Mouse (Mus musculus) forebrain, embryonic 12.5 days (tissue): ENCODE measurements at regions not wholly inside any gene's neighbourhood (a gene's known extent, or its start where the extent isn't known, plus 50 kb on each side); places are given as distances from the start of the nearest gene placed in this dataset.
A peak's percentile ranks its signal among the peaks of the same experiment; 100 is the strongest.

ENCODE experiments used
- ATAC-seq: fragments of 200-750 bp; cut with Nextera tagmentation; 2 replicates; pipeline ENCODE4 v1.8.0; 2017; ENCODE audit warnings: moderate TSS enrichment; ENCODE audit not compliant: low FRiP score
- H3K27ac ChIP-seq: fragments of 300-500 bp; sonication (generic); 2 replicates; pipeline ENCODE4 v1.5.1; 2016; ENCODE audit warnings: mild to moderate bottlenecking
- H3K27me3 ChIP-seq: fragments of 300-500 bp; sonication (generic); 2 replicates; pipeline ENCODE4 v1.6.1; 2016; ENCODE audit warnings: mild to moderate bottlenecking
- H3K36me3 ChIP-seq: fragments of 300-500 bp; sonication (generic); replicated peaks from 2 replicates; pipeline ENCODE4 v1.6.1; 2016; ENCODE audit warnings: mild to moderate bottlenecking
- H3K4me1 ChIP-seq: fragments of 300-500 bp; sonication (generic); 2 replicates; pipeline ENCODE4 v1.6.1; 2016
- H3K4me2 ChIP-seq: fragments of 300-500 bp; sonication (generic); 2 replicates; pipeline ENCODE4 v1.6.1; 2016; ENCODE audit warnings: mild to moderate bottlenecking, moderate library complexity
- H3K4me3 ChIP-seq: fragments of 300-500 bp; sonication (generic); replicated peaks from 2 replicates; pipeline ENCODE4 v1.5.1; 2016; ENCODE audit warnings: mild to moderate bottlenecking
- H3K9ac ChIP-seq: fragments of 300-500 bp; sonication (generic); 2 replicates; pipeline ENCODE4 v1.6.1; 2016; ENCODE audit warnings: mild to moderate bottlenecking
- H3K9me3 ChIP-seq: fragments of 300-500 bp; sonication (generic); 2 replicates; pipeline ENCODE4 v1.6.1; 2016
- WGBS: fragments of 180-500 bp; shearing (Covaris S2); methylation state at CpG from one replicate; pipeline ENCODE4 v1.1.7; 2016; 5-methylcytosine and 5-hydroxymethylcytosine counted together

DNA sequence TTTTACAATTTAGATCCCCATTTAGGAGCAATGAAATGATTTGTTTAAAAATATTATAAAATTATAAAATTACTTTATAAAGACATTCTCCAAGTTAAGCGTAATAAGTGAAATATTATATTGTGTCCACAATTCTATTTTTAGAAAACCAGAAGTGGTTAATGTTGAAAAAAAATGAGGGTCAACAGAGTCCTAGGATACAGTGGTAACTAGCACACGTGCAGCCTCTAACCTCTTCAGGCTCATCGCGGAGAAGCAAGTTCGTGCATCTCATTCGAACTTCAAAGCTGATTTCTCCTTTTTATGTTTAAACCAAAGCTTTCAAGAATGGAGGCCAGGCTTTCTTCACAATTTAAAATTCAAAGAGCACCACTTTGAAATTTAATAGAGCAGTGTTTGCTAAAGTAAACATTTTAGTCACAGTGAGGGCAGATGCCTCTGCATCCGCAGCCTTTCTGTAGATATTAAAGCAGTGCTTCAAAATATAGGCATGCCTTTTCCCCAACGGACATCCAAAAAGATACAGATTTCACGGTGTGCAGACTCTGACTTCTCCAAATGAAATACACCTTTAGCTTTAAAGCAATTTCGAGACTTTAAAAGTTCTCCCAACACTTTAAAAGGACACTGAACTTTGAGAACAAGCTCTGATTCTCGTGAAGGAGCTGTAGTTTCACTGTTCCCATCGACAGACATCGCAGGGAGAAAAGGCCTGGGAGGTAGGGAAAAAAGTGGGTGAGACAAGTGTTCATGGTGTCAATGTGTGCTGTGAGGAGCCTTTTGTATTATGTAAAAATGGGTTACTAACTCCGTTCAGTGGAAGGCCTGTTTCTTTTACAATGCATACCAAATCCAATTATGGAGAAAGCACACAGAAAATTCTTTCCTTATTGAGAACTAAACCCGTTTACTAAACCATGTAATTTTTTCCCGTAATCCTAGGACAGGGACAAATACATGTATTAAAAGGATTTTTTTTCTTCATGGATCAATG lies 419.8 kb upstream of the Manea start:
- Histone ChIP-seq H3K9ac (no peak overlapping the region), H3K4me1 (peaks cover 7% of the 10 kb centered on the region), H3K4me2 (peak overlapping the region; percentile 17), H3K36me3 (no peaks in the 10 kb centered on the region), H3K27ac (no peak overlapping the region), H3K9me3 (no peaks in the 10 kb centered on the region), H3K4me3 (no peak overlapping the region), H3K27me3 (no peaks in the 10 kb centered on the region)
- WGBS, result 26% methylated on average over 16 of the region's 16 CpGs
- peak; percentile 34; the same call in 1 of the 2 replicates for ATAC-seq

DNA sequence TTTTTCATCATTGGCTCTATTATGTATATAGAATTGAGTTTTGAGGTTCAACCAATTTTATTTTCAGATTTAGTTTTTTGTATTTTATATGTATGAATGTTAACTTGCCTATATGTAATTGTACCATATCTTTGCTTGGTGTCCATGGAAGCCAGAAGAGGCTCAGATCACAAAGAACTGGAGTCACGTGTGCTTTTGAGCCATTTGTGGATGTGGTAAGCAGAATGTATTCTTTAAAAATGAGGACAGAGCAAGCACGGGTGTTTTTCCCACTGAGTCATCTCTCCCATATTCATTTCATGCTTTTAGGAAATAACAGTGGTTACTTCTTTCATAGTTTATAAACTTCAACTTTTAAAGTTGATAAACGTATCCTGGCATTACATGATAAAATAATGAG lies 394.1 kb upstream of the Manea start:
- no peak for ATAC-seq
- Histone ChIP-seq H3K27ac (no peak overlapping the region), H3K27me3 (no peaks in the 10 kb centered on the region), H3K4me3 (no peak overlapping the region), H3K4me2 (no peak overlapping the region), H3K9ac (no peak overlapping the region), H3K36me3 (no peaks in the 10 kb centered on the region), H3K9me3 (no peaks in the 10 kb centered on the region), H3K4me1 (no peaks in the 10 kb centered on the region)
- 89% methylated on average over 3 of the region's 3 CpGs for WGBS

DNA sequence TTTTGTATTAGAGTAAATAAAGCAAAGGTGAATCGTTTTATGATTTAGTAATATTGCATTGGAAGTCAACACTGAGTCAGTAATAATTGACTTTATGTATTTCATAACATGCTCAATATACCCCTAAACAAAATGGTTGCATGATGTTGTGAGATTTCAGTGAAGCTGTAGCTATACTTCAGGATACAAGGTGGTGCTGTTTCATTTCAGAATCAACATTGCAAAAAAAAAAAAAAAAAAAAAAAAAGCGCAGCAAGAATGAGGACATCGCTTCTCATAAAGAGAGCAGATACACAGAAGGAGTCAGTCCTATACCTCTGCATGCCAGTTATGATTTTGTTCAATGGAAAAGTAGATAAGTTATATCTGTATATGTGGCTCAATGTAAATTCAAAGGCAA lies 389.7 kb upstream of the Manea start:
- no peak for ATAC-seq
- no peak overlapping the region for H3K4me3 ChIP-seq
- WGBS, result 76% methylated on average over 3 of the region's 3 CpGs
- no peaks in the 10 kb centered on the region for H3K9me3 ChIP-seq
- H3K9ac ChIP-seq, result no peak overlapping the region
- no peaks in the 10 kb centered on the region for H3K36me3 ChIP-seq
- H3K4me2 ChIP-seq, result no peak overlapping the region
- H3K27ac ChIP-seq, result no peak overlapping the region
- H3K4me1 ChIP-seq, result no peaks in the 10 kb centered on the region
- H3K27me3 ChIP-seq, result no peaks in the 10 kb centered on the region

DNA sequence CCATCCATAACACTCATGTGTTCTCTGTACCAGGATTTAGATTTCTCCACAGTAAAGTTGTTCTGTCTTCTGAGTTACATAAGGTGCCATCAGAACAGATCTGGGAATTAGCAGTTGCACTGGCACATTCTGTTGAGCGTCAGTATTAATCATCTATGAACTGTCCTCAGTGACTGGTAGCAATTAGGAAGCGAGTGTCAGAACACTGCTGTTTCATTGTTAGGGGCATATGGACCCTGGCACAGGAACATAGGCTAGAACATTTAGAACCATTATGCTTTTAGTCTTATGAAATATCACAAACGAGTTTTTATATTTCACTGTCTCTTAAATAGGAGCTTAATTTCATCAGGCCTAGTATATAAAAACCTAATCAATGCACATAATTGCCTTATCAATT lies 367.7 kb upstream of the Manea start:
- no peaks in the 10 kb centered on the region for H3K27me3 ChIP-seq
- no peaks in the 10 kb centered on the region for H3K9me3 ChIP-seq
- H3K4me1 ChIP-seq, result no peaks in the 10 kb centered on the region
- no peak overlapping the region for H3K4me3 ChIP-seq
- H3K9ac ChIP-seq, result no peak overlapping the region
- no peak for ATAC-seq
- 80% methylated on average over 3 of the region's 3 CpGs for WGBS
- H3K36me3 ChIP-seq, result no peaks in the 10 kb centered on the region
- no peak overlapping the region for H3K4me2 ChIP-seq
- H3K27ac ChIP-seq, result no peak overlapping the region

DNA sequence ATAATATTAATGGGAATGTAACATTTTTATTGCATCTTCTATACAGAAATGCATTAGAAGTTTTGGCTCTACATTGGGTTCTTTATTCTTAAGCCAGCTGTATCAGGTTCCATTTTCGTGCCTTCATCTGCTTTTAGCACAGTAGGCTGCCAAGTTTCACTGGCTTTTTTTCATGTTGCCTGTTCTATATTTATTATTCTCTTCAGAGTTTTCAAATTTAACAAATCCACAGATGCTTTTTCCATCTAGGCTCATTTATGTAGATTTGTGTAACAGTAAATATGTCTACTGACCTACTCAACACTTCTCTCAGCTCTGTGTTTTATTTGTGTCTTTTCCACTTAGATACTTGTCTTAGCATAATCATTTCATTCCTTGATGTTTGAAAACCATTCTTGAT lies 363.3 kb upstream of the Manea start:
- Histone ChIP-seq H3K4me2 (no peak overlapping the region), H3K4me3 (no peak overlapping the region), H3K9ac (no peak overlapping the region), H3K9me3 (no peaks in the 10 kb centered on the region), H3K4me1 (no peaks in the 10 kb centered on the region), H3K36me3 (no peaks in the 10 kb centered on the region), H3K27ac (no peak overlapping the region), H3K27me3 (no peaks in the 10 kb centered on the region)
- ATAC-seq, result no peak
- 80% methylated on average over 1 of the region's 1 CpGs for WGBS

DNA sequence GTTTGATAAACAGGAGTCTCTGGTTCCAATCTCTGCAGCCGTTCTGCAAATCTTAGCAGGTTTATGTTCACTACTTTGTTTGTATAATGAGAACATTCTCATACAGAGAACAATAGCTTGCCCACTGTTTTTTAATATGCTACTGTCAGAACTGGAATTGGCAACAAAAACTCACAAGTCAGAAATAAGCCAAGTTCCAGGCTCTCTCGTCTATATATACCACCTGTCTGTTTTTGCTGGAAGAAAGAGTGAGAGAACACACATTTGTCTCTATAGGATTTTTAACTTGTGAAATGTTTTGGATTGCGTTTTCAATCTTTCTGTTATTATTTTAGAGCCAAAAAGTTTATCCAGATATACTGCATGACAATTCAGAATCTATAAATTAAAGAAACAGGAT lies 349.3 kb upstream of the Manea start:
- no peaks in the 10 kb centered on the region for H3K36me3 ChIP-seq
- no peak overlapping the region for H3K27ac ChIP-seq
- H3K4me1 ChIP-seq, result no peaks in the 10 kb centered on the region
- H3K4me3 ChIP-seq, result no peak overlapping the region
- H3K9ac ChIP-seq, result no peak overlapping the region
- no peaks in the 10 kb centered on the region for H3K9me3 ChIP-seq
- H3K27me3 ChIP-seq, result no peaks in the 10 kb centered on the region
- H3K4me2 ChIP-seq, result no peak overlapping the region
- 76% methylated on average over 3 of the region's 3 CpGs for WGBS
- ATAC-seq, result no peak
